Mouse (Mus musculus): Measurements from ENCODE around the gene H2-T22. TPM values are rescaled to one million over a fixed set of nuclear protein-coding genes. Genes with fewer than 3 reads are reported as not detected.
"Not testable (repeated sequence)": the region's sequence is repeated elsewhere in the genome, so short reads cannot be mapped to it uniquely, and the experiment has no call there.

Gene H2-T22
- 25.5 and 31.0 TPM in 2 replicates for polyA plus RNA-seq (2012; rRNA removed)

DNA sequence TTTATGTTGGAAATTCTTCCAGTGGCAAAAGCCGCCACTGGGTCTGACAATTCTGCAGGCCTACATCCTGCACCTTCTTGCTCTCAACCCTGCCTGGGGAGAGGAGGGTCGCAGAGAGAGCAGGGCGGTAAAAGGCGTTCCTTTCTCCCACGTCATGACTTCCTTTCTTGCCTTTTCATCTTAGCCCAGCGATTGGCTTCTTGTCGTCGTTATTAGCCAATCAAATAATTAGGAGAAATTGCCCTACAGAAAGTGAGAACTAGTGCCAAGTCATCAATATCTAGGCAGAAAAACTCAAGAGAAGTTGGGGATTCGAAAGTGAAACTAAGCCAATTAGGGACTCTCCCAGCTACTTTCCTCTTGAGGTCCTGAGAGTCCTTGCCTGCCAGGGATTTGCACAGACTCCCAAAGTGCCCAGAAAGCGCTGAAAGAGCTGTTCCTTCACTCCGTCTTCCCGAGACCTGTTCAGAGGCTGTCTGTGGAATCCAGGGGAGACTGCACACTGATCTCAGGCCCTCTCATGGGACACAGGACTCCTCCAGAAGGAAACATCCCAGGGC lies at the start of gene H2-T22, which contains the start of gene Gm6034:
TSS of gene H2-T22 (minus strand) at position 138 of the 560 bp plus-strand sequence.
TSS of gene Gm6034 (plus strand) at position 352 of the 560 bp plus-strand sequence.
- H3K27me3 ChIP-seq (ENCODE audit: control insufficient read depth, insufficient read depth, low read length); H3K4me1 ChIP-seq (ENCODE audit: control insufficient read depth, insufficient read depth, low read length); H3K27ac ChIP-seq (ENCODE audit: insufficient read depth, low read length): not testable (repeated sequence)
- WGBS: under 1% methylated on average over 12 of the region's 12 CpGs
- peak; percentile 57 to 85 for DNase-seq
- peak; percentile 38; the same call in 1 of the 2 replicates for TF ChIP-seq POLR2A (IDR thresholded peaks at IDR 0.05; ENCODE audit: borderline replicate concordance, insufficient read depth, low read length)
- peak within 1 kb of the TSS; percentile 52 for H3K4me3 ChIP-seq (replicated peaks; ENCODE audit: insufficient read depth, low read depth, low read length)

DNA sequence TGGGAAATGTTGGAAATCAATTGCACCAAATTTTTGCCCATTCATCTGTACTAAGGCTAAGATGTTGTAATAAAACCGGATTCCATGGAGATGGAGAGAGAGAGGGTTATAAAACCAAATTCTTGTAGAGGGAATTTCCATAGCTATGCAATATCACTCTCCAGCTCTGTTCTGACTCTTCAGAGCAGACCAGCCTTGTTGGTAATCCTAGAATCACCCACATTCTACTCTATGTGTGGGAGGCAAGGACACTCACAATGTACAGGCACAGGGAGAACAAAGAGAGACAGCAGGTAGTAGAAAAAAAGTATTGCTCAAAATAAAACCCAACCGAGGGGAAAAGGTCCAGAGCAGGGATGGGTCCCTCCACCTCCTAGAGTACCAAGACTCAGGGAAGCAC lies 49.4 kb upstream of the H2-T22 start:
- not testable (repeated sequence) for H3K4me3 ChIP-seq (replicated peaks; ENCODE audit: insufficient read depth, low read depth, low read length); DNase-seq; H3K27me3 ChIP-seq (ENCODE audit: control insufficient read depth, insufficient read depth, low read length); H3K27ac ChIP-seq (ENCODE audit: insufficient read depth, low read length); H3K4me1 ChIP-seq (ENCODE audit: control insufficient read depth, insufficient read depth, low read length)
- WGBS: no CpG with 5 or more reads among the region's 2 CpGs

DNA sequence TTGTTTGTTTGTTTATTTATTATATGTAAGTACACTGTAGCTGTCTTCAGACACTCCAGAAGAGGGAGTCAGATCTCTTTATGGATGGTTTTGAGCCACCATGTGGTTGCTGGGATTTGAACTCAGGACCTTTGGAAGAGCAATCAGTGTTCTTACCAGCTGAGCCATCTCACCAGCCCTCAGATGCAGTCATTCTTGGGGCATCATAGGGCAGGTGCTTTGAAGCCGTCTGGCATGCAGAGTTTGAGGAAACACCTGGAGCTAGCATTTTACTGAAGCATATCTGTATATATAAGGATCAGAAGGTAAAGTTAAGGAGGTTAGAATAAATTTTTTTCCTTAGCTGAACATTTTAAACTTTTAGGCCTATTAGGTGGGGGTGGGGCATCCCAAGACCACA lies 43.4 kb upstream of the H2-T22 start:
- 80% methylated on average over 1 of the region's 1 CpGs for WGBS
- not testable (repeated sequence) for H3K4me1 ChIP-seq (ENCODE audit: control insufficient read depth, insufficient read depth, low read length); H3K4me3 ChIP-seq (replicated peaks; ENCODE audit: insufficient read depth, low read depth, low read length); DNase-seq; H3K27ac ChIP-seq (ENCODE audit: insufficient read depth, low read length); H3K27me3 ChIP-seq (ENCODE audit: control insufficient read depth, insufficient read depth, low read length)

DNA sequence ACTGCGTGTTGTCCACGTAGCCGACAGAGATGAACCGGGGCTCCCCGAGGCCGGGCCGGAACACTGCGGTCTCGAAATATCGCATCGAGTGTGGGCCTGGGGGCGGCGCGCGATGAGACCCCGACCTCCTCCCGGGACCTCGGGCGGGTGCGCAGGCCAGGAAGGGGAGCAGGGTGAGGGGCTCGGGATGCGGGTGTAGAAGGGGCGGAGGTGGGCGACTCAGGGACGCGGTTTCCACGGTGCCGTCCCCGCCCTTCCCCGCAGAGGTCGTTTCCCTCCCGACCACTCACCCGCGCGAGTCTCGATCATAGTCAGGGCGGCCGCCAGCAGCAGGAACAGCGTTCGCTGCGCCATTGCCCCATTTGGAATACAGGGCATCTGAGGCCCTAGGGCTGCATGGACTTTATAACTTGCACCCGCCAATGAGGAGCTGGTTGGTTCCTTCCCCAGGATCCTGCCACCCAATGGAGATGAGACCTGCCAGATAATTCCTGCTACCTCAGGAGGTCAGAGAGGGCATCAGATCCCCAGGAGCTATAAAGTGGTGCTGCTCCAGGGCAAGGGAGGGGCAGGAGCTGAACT lies 41.4 kb upstream of the H2-T22 start:
- DNase-seq: peak; percentile 14 to 15
- WGBS: 1% methylated on average over 41 of the region's 42 CpGs
- Histone ChIP-seq H3K4me1 (ENCODE audit: control insufficient read depth, insufficient read depth, low read length) (no peaks in the 10 kb centered on the region), H3K27me3 (ENCODE audit: control insufficient read depth, insufficient read depth, low read length) (no peaks in the 10 kb centered on the region), H3K4me3 (replicated peaks; ENCODE audit: insufficient read depth, low read depth, low read length) (peak overlapping the region; percentile 39), H3K27ac (ENCODE audit: insufficient read depth, low read length) (no peak overlapping the region)
- TF ChIP-seq POLR2A (IDR thresholded peaks at IDR 0.05; ENCODE audit: borderline replicate concordance, insufficient read depth, low read length) (no peak), CTCF (IDR thresholded peaks at IDR 0.05; ENCODE audit: borderline replicate concordance, insufficient read depth, low read depth, low read length) (no peak)

DNA sequence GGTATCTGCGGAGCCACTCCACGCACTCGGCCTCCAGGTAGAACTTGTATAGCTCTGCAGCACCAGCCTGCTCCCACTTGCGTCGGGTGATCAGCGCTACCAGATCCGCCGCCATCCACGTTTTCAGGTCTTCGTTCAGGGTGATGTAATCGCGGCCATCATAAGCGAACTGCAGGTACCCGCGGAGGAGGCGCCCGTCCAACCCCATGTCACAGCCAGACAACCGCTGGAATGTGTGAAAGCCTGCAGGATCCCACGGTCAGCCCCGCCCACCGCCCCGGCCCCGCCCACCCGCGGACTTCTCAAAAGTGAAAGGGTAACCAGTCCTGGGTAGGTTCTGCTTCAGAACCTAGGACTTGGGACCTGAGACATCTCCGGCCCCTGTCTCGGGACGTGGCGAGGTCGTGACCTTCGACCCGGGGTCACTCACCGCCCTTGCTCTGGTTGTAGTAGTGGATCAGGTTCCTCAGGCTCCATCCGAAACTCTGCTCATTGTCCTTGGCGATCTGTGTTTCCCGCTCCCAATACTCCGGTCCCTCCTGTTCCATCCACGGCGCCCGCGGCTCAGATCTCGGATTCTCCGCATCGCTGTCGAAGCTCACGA lies 40.8 kb upstream of the H2-T22 start:
- no peak for TF ChIP-seq CTCF (IDR thresholded peaks at IDR 0.05; ENCODE audit: borderline replicate concordance, insufficient read depth, low read depth, low read length)
- no peak for TF ChIP-seq POLR2A (IDR thresholded peaks at IDR 0.05; ENCODE audit: borderline replicate concordance, insufficient read depth, low read length)
- H3K4me3 ChIP-seq (replicated peaks; ENCODE audit: insufficient read depth, low read depth, low read length): peak overlapping the region; percentile 39
- WGBS: 1% methylated on average over 46 of the region's 46 CpGs
- no peaks in the 10 kb centered on the region for H3K27me3 ChIP-seq (ENCODE audit: control insufficient read depth, insufficient read depth, low read length)
- H3K4me1 ChIP-seq (ENCODE audit: control insufficient read depth, insufficient read depth, low read length): no peaks in the 10 kb centered on the region
- no peak for DNase-seq
- no peak overlapping the region for H3K27ac ChIP-seq (ENCODE audit: insufficient read depth, low read length)

DNA sequence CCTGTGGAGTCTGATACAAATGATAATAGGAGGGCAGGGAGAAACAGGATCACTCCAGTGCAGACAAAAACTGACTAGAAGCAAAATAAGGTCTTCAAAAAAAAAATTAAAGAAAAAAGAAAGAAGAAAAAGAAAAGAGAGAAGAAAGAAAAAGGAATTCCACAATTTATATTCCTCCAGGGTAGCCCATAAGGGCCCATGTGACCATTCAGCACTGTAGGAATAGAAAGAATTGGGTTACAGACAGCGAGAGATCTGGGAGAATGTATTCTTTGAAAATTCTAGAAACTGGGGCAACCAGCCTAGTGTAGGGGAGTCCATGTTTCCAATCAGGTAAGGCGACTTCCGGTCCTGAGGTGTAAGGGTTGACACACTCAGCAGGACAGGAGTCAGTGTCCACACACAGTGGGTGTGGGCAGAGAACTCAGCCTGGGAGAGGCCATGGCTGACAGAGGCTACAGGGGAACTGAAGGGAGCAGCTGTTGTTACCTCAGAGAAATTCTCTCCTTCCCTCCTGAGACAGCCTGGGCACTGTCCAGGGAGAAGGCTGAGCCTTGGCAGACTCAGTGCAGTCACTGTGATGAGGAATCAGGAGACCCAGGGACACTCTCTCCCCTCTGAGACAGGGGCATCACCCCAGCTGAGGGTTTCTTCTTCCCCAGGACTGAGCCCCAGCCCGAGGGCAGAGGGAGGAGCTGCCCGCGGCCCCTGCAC lies 40.1 kb upstream of the H2-T22 start:
- not testable (repeated sequence) for H3K27ac ChIP-seq (ENCODE audit: insufficient read depth, low read length); H3K4me1 ChIP-seq (ENCODE audit: control insufficient read depth, insufficient read depth, low read length); H3K27me3 ChIP-seq (ENCODE audit: control insufficient read depth, insufficient read depth, low read length); DNase-seq; H3K4me3 ChIP-seq (replicated peaks; ENCODE audit: insufficient read depth, low read depth, low read length)
- 29% methylated on average over 6 of the region's 6 CpGs for WGBS

DNA sequence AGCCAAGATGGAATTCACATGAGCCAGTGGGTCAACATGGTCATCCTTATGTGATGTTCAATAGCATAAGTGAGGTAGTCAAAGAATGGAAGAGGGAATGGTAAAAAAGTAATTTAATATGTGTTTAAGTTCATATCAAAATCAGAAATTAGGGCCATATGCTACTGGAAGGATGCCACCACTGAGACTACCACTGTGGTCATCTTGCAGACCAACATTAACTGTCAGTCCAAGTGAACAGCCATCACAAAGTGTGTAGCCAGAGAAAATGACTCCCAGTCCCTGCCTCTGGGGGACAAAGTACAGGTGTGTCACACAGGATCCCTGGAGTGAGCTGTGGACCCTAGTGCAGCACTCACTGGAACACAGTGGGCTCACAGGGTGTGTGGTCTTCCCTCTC lies 39.4 kb upstream of the H2-T22 start:
- H3K4me1 ChIP-seq (ENCODE audit: control insufficient read depth, insufficient read depth, low read length); DNase-seq: not testable (repeated sequence)

DNA sequence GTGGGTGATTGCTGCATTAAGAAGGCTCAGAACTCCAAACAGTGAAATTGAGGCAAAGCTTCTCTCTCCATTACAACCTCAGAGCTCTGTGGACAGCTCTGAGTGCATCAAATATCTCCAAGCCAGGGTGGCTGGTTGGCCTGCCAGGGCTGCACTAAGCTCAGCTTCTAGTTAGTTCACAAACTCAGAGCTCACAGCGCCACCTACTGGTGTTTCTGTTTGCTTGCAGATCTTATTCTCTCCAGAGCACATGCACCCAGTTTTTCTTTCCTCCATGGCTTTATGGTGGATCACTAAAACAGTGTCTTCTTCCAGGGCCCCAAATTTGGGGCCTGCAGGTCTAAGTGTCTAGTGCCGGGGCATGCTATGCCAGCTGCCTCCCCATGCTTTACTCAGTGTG lies 18.3 kb upstream of the H2-T22 start:
- WGBS: 24% methylated on average over 2 of the region's 2 CpGs
- no peak overlapping the region for H3K4me3 ChIP-seq (replicated peaks; ENCODE audit: insufficient read depth, low read depth, low read length)
- DNase-seq: peak; percentile 62 to 65
- H3K27me3 ChIP-seq (ENCODE audit: control insufficient read depth, insufficient read depth, low read length): no peaks in the 10 kb centered on the region
- no peaks in the 10 kb centered on the region for H3K4me1 ChIP-seq (ENCODE audit: control insufficient read depth, insufficient read depth, low read length)
- H3K27ac ChIP-seq (ENCODE audit: insufficient read depth, low read length): no peak overlapping the region
- TF ChIP-seq POLR2A (IDR thresholded peaks at IDR 0.05; ENCODE audit: borderline replicate concordance, insufficient read depth, low read length) (no peak), CTCF (IDR thresholded peaks at IDR 0.05; ENCODE audit: borderline replicate concordance, insufficient read depth, low read depth, low read length) (peak; percentile 48; the same call in 1 of the 2 replicates)

More for the DNA sequence above, 39.4 kb upstream of the H2-T22 start:
- H3K27me3 ChIP-seq (ENCODE audit: control insufficient read depth, insufficient read depth, low read length); H3K4me3 ChIP-seq (replicated peaks; ENCODE audit: insufficient read depth, low read depth, low read length); H3K27ac ChIP-seq (ENCODE audit: insufficient read depth, low read length): not testable (repeated sequence)

DNA sequence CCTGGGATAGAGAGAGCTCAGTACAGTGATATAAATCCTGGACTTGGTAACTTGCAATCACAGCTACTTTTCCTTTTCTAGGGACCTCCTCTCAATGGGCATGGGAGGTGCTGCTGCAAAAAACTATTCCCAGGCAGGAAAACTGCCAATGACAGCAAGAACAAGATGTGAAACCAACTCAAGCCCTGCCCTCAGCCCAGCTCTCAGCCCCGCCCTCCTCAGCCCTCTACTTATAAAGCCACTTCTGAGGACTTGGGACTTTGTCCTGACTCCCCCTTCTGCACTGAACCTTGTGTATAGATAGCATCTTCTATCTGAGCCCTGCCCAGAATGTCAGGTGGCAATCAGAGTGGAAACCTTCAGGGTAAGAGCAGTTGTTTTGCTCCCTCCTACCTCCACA lies 15.8 kb upstream of the H2-T22 start, which contains the start of gene Gm11127:
TSS of gene Gm11127 (minus strand) at position 10 of the 400 bp plus-strand sequence.
- not testable (repeated sequence) for H3K27ac ChIP-seq (ENCODE audit: insufficient read depth, low read length); H3K4me3 ChIP-seq (replicated peaks; ENCODE audit: insufficient read depth, low read depth, low read length); H3K27me3 ChIP-seq (ENCODE audit: control insufficient read depth, insufficient read depth, low read length); DNase-seq; H3K4me1 ChIP-seq (ENCODE audit: control insufficient read depth, insufficient read depth, low read length)
- 60% methylated on average over 1 of the region's 1 CpGs for WGBS

DNA sequence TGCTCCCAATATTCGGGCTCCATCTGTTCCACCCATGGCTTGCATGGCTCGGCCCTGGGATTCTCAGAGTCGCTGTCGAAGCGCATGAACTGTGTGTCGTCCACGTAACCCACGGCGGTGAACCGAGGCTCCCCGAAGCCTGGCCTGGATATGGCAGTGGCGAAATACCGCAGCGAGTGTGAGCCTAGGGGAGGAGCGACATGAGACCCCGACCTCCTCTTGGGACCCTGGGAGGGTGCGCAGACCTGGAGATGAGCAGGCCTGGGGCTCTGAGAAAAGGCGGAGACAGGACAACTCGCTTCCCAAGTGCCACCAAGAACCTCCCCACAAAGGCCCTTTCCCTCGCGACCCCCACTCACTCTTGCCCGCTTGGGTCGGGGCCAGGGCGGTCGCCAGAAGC lies 15.4 kb upstream of the H2-T22 start:
- H3K27me3 ChIP-seq (ENCODE audit: control insufficient read depth, insufficient read depth, low read length); H3K27ac ChIP-seq (ENCODE audit: insufficient read depth, low read length); DNase-seq; H3K4me3 ChIP-seq (replicated peaks; ENCODE audit: insufficient read depth, low read depth, low read length); H3K4me1 ChIP-seq (ENCODE audit: control insufficient read depth, insufficient read depth, low read length): not testable (repeated sequence)
- 83% methylated on average over 25 of the region's 25 CpGs for WGBS
